Mouse (Mus musculus) cortical plate, adult 2 months (tissue): ENCODE results near the gene Cbx2.

Experiments
- CTCF ChIP-seq: fragments of 200-500 bp; IDR thresholded peaks from 2 replicates; pipeline ENCODE4 v1.5.1; 2011; ENCODE audit warnings: mild to moderate bottlenecking, control low read depth, low read length; ENCODE audit not compliant: insufficient read depth; ENCODE audit errors: extremely low read depth
- POLR2A ChIP-seq: fragments of 200-500 bp; IDR thresholded peaks from 2 replicates; pipeline ENCODE4 v1.6.1; 2011; ENCODE audit warnings: mild to moderate bottlenecking, low read length, control low read depth; ENCODE audit not compliant: insufficient read depth; ENCODE audit errors: extremely low read depth

GRCm38 (mm10) chr11:119036447-119036846, 13.7 kb downstream of the Cbx2 start:
- TF ChIP-seq CTCF (no peak), POLR2A (no peak)
